Mouse (Mus musculus): ENCODE data around the gene Fam92b.
A peak's percentile ranks its signal among the peaks of the same experiment; 100 is the strongest.

Gene Fam92b

DNA sequence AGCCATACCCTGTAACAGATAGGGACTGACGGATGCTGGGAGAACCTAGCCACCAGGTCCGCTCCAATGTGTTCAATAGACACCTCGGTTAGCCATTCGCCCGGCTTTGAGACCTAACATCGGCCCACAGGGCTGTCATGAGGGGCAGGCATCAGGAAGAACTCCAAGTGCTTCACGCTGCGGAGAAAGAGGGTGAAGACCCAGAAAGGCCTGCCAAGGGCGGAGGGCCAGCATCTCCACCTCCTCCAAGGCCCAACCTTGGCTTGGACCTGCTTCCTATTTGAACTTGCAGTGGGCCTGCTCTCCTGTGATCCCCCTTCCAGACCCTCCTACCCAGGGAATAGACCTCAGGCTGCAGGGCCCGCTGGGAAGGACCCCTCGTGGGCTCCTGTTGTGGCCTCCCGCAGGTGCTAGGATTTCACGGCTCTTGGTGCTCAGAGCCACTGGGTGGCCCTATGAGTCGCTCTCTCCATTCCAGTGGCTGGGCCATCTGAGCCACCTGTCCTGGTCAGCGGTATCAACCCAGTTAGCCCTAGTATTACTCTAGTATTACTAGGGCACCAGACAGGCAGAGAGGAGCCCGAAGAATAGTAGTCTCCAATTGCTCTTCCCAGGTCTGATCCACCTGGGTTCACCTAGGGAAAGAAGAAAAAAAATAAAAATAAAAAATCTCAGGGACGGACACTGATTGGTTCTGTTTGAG is 13.0 kb upstream of the Fam92b start:
- DNase-seq (ENCODE audit: low spot score in 2 of 2): no peak

DNA sequence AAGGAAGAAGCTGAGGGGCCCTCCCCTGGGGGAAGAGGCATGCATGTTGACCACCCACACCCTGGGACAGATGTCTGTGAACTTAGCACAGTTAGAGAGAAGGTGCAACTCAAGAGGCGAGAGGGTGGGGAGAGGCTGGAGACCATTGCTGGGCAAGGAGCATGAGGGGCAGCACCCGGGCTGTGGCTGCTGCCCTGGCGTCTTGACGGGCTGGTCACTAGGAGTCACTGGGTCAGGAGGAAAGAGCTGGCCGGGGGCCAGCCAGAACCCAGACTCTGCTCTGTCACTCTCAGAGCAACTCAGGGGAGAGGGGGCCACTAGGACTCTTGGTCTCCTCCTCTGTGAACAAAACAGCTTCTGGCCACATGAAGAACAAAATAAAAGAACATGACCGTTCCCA is 12.2 kb upstream of the Fam92b start:
- DNase-seq (ENCODE audit: low spot score in 2 of 2): no peak

- no peak for DNase-seq (ENCODE audit: low spot score in 2 of 2)
Measured at GRCm38 (mm10) chr8:120188510-120188909, 11.2 kb upstream of the Fam92b start.

GRCm38 (mm10) chr8:120186454-120186853 is 9.2 kb upstream of the Fam92b start:
- no peak for DNase-seq (ENCODE audit: low spot score in 2 of 2)

DNA sequence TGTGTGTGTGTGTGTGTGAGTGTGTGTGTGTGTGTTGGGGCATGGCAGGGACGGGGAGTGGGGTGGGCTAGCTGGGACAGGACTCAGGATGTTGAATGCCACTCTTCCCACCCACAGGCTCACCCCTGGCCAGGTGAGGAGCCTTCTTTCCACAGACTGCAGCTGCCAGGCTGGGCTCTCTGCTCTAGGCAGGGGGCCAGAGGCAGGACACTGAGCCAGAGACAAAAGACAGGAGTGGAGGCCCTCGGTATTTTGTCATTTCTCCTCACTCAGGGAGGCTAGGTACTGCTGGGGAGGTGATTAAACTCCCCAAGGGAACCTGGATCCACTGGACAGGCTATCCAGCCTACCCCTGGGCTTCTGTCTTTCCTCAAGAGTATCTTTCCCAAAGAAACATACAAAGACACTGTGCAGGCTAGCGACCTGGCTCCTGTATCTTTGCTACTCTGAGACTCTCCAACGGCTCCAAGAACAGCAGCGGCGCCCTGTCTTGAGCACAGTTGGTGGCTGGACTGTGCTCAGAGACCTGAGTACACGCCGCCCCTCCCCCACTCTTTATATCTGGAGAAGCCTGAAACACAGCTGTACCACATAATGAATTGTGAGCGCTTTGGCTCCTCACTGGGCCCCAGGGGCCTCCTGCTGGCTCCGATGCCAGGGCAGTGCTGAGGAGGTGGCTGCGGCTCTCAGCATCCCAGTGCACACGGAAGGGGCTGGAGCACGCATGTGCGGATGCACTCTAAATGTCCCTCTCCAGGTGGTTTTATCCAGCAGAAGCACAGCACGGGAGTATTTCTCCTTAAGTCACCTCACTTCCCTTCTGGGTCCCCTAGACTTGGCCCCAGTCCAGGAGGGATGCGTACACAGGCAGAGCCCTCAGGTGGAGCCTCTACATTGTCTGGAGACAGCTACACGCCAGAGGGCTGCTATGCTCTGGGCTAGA is 7.9 kb upstream of the Fam92b start:
- no peak for DNase-seq (ENCODE audit: low spot score in 2 of 2)

DNA sequence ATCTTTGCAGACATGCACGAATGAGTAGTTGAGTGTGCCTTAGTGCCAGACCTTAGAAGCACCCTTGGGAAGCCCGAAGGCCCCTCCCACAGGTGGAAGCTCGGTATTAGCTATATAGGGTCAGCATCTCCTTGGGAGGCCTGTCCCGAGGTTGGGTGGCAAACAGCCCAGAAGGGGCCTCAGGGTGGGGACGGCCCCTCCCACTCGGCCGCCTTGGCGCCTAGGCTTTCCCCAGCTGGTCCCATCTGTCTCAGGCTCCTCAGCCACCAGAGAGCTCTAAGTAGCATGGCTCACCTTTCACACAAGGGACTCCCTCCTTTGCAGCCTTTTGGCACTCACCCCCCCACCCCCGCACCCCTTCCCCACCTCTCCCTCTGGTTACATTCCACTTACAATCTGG is 7.1 kb upstream of the Fam92b start:
- no peak for DNase-seq (ENCODE audit: low spot score in 2 of 2)

- DNase-seq (ENCODE audit: low spot score in 2 of 2): no peak
Measured at GRCm38 (mm10) chr8:120181861-120182414, 4.7 kb upstream of the Fam92b start.

DNA sequence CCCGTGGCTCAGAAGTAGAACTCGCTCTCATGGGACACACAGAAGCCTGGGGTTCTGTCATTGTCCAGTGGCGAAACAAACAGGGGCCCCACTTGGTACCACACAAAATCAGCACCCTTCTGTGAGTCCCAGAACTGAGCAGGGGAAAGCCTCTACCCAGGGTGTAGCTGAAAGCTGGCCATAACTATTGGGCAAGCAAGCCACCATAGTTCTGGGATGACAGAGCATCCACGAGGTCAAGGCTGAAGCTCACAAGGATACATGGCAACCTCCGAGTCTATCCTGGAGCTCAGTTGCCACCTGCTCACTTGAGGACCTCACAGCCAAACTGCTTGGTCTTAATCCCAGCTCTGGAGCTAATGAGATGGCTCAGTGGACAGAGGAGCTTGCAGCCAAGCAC is 4.0 kb upstream of the Fam92b start:
- no peak for DNase-seq (ENCODE audit: low spot score in 2 of 2)

- no peak for DNase-seq (ENCODE audit: low spot score in 2 of 2)
Measured at GRCm38 (mm10) chr8:120180445-120180970, 3.2 kb upstream of the Fam92b start.

- peak; percentile 80 to 93 for DNase-seq (ENCODE audit: low spot score in 2 of 2)
Measured at GRCm38 (mm10) chr8:120179027-120179431, 1.8 kb upstream of the Fam92b start.

- no peak for DNase-seq (ENCODE audit: low spot score in 2 of 2)
Measured at GRCm38 (mm10) chr8:120178124-120178514, 853 bp upstream of the Fam92b start.

DNA sequence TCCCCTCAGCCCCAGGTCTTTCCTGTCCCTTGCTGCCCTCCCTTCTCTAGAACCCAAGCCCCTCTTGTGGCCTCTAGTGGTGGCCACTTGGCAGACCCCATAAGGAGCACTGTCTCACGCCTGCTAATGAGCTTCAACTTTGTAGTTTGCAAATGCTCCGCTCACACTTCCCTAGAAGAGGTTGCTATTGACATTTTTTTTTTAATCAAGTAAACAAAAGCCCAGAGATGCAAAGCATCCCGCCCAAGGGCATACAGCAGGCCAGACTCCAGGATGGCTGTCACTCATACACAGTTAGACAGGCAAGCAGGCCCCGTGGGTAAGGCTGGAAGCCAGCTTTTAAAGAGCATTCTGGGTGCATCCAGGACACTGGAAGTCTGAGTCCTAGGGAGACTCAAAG is 661 bp downstream of the Fam92b start:
- no peak for DNase-seq (ENCODE audit: low spot score in 2 of 2)

GRCm38 (mm10) chr8:120174606-120175005 is 2.7 kb downstream of the Fam92b start:
- no peak for DNase-seq (ENCODE audit: low spot score in 2 of 2)

DNA sequence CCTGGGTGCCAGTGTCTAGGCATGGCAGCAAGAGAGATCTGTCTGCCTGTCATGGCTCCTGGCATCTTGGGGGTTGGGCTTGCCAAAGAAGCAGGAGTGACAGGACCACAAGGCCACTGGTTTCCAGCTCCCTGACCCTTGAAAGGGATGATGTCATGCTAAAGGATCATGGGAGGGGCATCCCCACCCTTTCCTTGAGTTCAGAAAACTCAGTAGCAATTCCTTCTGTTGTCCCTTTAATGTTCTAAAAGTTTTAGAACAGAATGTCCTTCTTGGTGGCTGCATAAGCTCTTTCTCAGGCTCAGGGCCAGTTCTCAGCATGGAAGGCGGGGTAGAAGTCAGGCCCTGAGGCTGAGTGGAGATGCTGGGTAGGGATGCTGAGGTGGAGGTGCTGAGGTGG is 4.1 kb downstream of the Fam92b start:
- DNase-seq (ENCODE audit: low spot score in 2 of 2): no peak

GRCm38 (mm10) chr8:120169119-120169518 is 8.1 kb downstream of the Fam92b start:
- no peak for DNase-seq (ENCODE audit: low spot score in 2 of 2)

DNA sequence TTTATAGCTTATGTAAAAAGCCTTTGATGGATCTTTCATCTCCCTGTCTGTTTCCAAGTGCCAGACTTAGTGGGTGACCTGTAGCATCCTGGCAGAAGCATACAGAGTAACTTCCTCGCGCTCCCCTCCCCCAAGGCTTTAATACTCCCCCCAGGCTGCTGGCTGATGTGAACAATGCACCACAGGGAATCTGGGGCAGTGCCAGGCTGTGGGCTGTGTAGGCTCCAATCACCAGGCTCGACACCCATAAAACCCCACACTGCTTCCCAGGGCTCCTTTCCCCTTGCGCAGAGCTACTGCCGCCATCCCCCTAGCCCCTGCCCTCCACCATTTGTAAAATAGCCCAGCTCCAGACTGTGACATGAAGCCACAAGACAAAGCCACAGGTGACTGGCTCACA is 9.4 kb downstream of the Fam92b start:
- DNase-seq (ENCODE audit: low spot score in 2 of 2): no peak

DNA sequence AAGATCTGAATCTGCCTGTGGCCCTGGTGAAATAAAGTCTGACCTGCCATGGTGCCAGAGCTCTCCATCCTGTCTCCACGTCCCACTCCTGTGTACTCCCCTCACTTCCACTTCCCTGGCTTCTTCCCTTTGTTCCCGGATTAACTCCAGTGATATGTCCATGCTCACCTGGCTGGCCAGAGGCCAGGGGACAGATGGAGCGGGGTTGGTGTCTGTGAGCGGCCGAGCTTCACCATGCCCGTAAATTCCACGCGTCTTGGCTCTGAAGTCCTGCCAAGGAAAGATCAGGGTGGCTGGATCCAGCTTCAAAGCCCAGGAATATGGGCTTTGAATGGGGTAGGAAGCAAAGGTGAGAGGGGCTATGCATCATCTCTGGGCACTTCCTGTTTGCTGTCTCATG is 10.1 kb downstream of the Fam92b start:
- no peak for DNase-seq (ENCODE audit: low spot score in 2 of 2)

GRCm38 (mm10) chr8:120164026-120164425 is 13.2 kb downstream of the Fam92b start:
- DNase-seq (ENCODE audit: low spot score in 2 of 2): no peak

DNA sequence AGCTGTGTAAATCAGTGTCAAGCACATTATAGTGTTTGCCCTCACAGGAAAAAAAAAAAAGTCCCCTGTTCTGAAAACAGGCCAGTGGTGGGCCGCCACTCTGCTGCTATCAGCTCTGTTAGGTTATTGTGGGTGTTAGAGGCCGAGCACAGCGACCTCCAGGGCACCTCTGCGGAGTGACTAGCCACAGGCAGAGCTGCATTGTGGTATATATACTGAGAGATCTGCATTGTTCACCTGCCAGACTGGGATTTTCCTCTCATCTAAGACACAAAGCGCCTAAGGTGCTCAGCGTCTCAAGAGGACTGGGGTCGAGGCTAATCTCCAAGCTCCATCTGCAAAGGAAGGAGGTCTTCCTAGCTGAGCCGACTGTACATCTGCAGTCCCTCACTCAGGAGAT is 13.9 kb downstream of the Fam92b start:
- DNase-seq (ENCODE audit: low spot score in 2 of 2): no peak

DNA sequence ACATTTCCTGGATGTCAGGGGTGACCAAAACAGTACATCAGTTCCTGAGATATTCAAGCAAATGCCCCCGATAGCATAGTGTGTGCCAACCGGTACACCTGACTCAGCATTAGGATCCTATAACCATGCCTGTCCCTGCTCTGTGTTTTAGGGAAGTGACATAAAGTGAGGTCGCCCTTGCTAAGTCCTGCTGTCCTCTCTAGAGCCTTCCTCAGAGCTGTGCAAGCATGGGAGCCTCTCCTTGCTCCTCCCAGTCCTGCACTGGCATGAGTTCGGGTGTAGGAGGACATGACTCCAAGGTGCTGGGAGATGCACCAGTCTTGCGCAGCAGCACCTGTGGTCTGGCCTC is 14.9 kb downstream of the Fam92b start:
- DNase-seq (ENCODE audit: low spot score in 2 of 2): no peak

- no peak for DNase-seq (ENCODE audit: low spot score in 2 of 2)
Measured at GRCm38 (mm10) chr8:120161658-120162403, 15.4 kb downstream of the Fam92b start.

DNA sequence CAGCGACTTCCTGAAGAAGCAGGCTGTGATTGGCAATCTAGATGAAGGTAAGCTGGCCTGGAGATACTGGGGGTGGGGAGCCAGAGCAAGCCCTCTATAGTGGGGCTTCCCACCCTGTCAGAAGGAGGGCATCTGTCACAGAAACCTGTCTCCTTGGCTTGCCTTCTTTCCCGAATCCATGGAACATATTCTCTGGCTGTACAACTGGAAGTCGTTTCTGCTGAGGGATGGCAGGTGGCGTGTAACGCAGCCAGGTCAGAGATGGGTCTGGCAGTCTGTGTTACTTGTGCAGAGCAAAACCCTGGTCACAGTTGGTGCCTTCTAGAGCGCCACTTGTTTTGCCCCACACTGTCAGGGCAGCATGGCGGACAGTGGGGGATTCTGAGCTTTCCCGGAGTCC is 16.9 kb downstream of the Fam92b start:
- DNase-seq (ENCODE audit: low spot score in 2 of 2): no peak

All from frontal cortex, postnatal 14 days (tissue).